Mouse (Mus musculus) ES-Bruce4 (cell line): ENCODE measurements around the gene Mr1.

Experiments
- CTCF ChIP-seq: IDR thresholded peaks from one replicate; pipeline ENCODE4 v1.8.1; 2011; ENCODE audit warnings: low read depth, low read length
- POLR2A ChIP-seq: IDR thresholded peaks from one replicate; pipeline ENCODE4 v1.8.1; 2011; ENCODE audit warnings: low read length; ENCODE audit not compliant: insufficient read depth

GRCm38 (mm10) chr1:155083271-155084265, 63.0 kb downstream of the Mr1 start:
- no peak for TF ChIP-seq POLR2A
- TF ChIP-seq CTCF: no peak
